Mouse (Mus musculus) stomach, embryonic 16.5 days (tissue): ENCODE measurements around the gene Dnajb12. TPM values are rescaled to one million over a fixed set of nuclear protein-coding genes. Genes with fewer than 3 reads are reported as not detected.
A peak's percentile ranks its signal among the peaks of the same experiment; 100 is the strongest.

ENCODE experiments used
- ATAC-seq: fragments of 200-750 bp; cut with Nextera tagmentation; 2 replicates; pipeline ENCODE4 v1.8.0; 2017; ENCODE audit warnings: moderate number of reproducible peaks, moderate TSS enrichment; ENCODE audit not compliant: insufficient read depth, low FRiP score
- H3K27ac ChIP-seq: fragments of 300-500 bp; sonication (generic); 2 replicates; pipeline ENCODE4 v1.5.1; 2014; ENCODE audit warnings: low read length
- H3K27me3 ChIP-seq: fragments of 300-500 bp; sonication (generic); 2 replicates; pipeline ENCODE4 v1.6.1; 2014; ENCODE audit warnings: low read length, control low read depth, mixed read lengths; ENCODE audit not compliant: control insufficient read depth, insufficient read depth
- H3K36me3 ChIP-seq: fragments of 300-500 bp; sonication (generic); 2 replicates; pipeline ENCODE4 v1.6.1; 2014; ENCODE audit warnings: low read length; ENCODE audit not compliant: control insufficient read depth, insufficient read depth
- H3K4me1 ChIP-seq: fragments of 300-500 bp; sonication (generic); 2 replicates; pipeline ENCODE4 v1.6.1; 2014; ENCODE audit warnings: low read length, control low read depth, mixed read lengths; ENCODE audit not compliant: control insufficient read depth, insufficient read depth
- H3K4me2 ChIP-seq: fragments of 300-500 bp; sonication (generic); 2 replicates; pipeline ENCODE4 v1.6.1; 2014; ENCODE audit warnings: low read depth, low read length, mixed read lengths
- H3K4me3 ChIP-seq: fragments of 300-500 bp; sonication (generic); replicated peaks from 2 replicates; pipeline ENCODE4 v1.5.1; 2014; ENCODE audit warnings: mild to moderate bottlenecking, low read length
- H3K9ac ChIP-seq: fragments of 300-500 bp; sonication (generic); 2 replicates; pipeline ENCODE4 v1.6.1; 2014; ENCODE audit warnings: low read length
- H3K9me3 ChIP-seq: fragments of 300-500 bp; sonication (generic); replicated peaks from 2 replicates; pipeline ENCODE4 v1.6.1; 2016; ENCODE audit warnings: low read length, control low read depth; ENCODE audit not compliant: control insufficient read depth
- WGBS: fragments of 180-500 bp; shearing (Covaris S2); extraction: QIAGEN DNeasy Blood & Tissue Kit; methylation state at CpG from one replicate; pipeline ENCODE4 v1.1.7; 2014; 5-methylcytosine and 5-hydroxymethylcytosine counted together
- polyA plus RNA-seq: library from polyadenylated mRNA; unstranded; fragments of >200 nt; fragmentation: Nextera tagmentation; extraction: Ambion mirVana; gene quantifications from 2 replicates; pipeline ENCODE4 v1.2.1, GENCODE M21; 2015

Dnajb12 gene
- polyA plus RNA-seq, 1 experiment from 2014 or later: 20.4 TPM

- H3K9ac ChIP-seq: no peak overlapping the region
- no peak overlapping the region for H3K4me2 ChIP-seq
- peaks cover 41% of the 10 kb centered on the region for H3K4me1 ChIP-seq
- WGBS: 92% methylated on average over 4 of the region's 4 CpGs
- H3K27ac ChIP-seq: no peak overlapping the region
- H3K9me3 ChIP-seq: no peaks in the 10 kb centered on the region
- no peaks in the 10 kb centered on the region for H3K27me3 ChIP-seq
- no peak overlapping the region for H3K4me3 ChIP-seq
- ATAC-seq: no peak
- H3K36me3 ChIP-seq: no peaks in the 10 kb centered on the region
Measured at GRCm38 (mm10) chr10:59918111-59918510, 38.8 kb downstream of the Dnajb12 start.

- ATAC-seq: no peak
- Histone ChIP-seq H3K4me2 (no peak overlapping the region), H3K4me1 (peaks cover 47% of the 10 kb centered on the region)
Measured at GRCm38 (mm10) chr10:59919494-59920181, 40.3 kb downstream of the Dnajb12 start.

GRCm38 (mm10) chr10:59920485-59920809, 41.1 kb downstream of the Dnajb12 start:
- H3K4me1 ChIP-seq: peaks cover 42% of the 10 kb centered on the region
- H3K27ac ChIP-seq: peak overlapping the region; percentile 82
- H3K9ac ChIP-seq: peak overlapping the region; percentile 68
- WGBS: 27% methylated on average over 7 of the region's 7 CpGs
- H3K4me3 ChIP-seq: peak overlapping the region; percentile 48
- H3K36me3 ChIP-seq: no peaks in the 10 kb centered on the region
- peak overlapping the region; percentile 85 for H3K4me2 ChIP-seq
- H3K9me3 ChIP-seq: no peaks in the 10 kb centered on the region
- no peak for ATAC-seq
- H3K27me3 ChIP-seq: no peaks in the 10 kb centered on the region

More at GRCm38 (mm10) chr10:59919494-59920181, 40.3 kb downstream of the Dnajb12 start:
- H3K27ac ChIP-seq: peak overlapping the region; percentile 82
- H3K4me3 ChIP-seq: no peak overlapping the region
- H3K27me3 ChIP-seq: no peaks in the 10 kb centered on the region
- no peaks in the 10 kb centered on the region for H3K9me3 ChIP-seq
- H3K9ac ChIP-seq: peak overlapping the region; percentile 32; the same call in 1 of the 2 replicates
- no peaks in the 10 kb centered on the region for H3K36me3 ChIP-seq
- WGBS: 36% methylated on average over 15 of the region's 15 CpGs

GRCm38 (mm10) chr10:59920810-59921681, 41.7 kb downstream of the Dnajb12 start:
- Histone ChIP-seq H3K27me3 (no peaks in the 10 kb centered on the region), H3K9me3 (no peaks in the 10 kb centered on the region), H3K4me3 (peak overlapping the region; percentile 48), H3K36me3 (no peaks in the 10 kb centered on the region), H3K9ac (peak overlapping the region; percentile 68), H3K4me1 (peaks cover 38% of the 10 kb centered on the region), H3K4me2 (peak overlapping the region; percentile 85), H3K27ac (peak overlapping the region; percentile 82)
- ATAC-seq: peak; percentile 66; the same call in 1 of the 2 replicates
- WGBS: 3% methylated on average over 33 of the region's 33 CpGs

- 84% methylated on average over 2 of the region's 2 CpGs for WGBS
- no peak overlapping the region for H3K4me3 ChIP-seq
- no peaks in the 10 kb centered on the region for H3K9me3 ChIP-seq
- no peak overlapping the region for H3K4me2 ChIP-seq
- H3K27me3 ChIP-seq: no peaks in the 10 kb centered on the region
- H3K27ac ChIP-seq: no peak overlapping the region
- peaks cover 33% of the 10 kb centered on the region for H3K4me1 ChIP-seq
- no peak for ATAC-seq
- no peaks in the 10 kb centered on the region for H3K36me3 ChIP-seq
- H3K9ac ChIP-seq: no peak overlapping the region
Measured at GRCm38 (mm10) chr10:59923493-59923892, 44.1 kb downstream of the Dnajb12 start.

- peak overlapping the region; percentile 36; the same call in 1 of the 2 replicates for H3K9ac ChIP-seq
- H3K36me3 ChIP-seq: no peaks in the 10 kb centered on the region
- no peaks in the 10 kb centered on the region for H3K27me3 ChIP-seq
- H3K27ac ChIP-seq: 0 out of 2 replicates have a peak overlapping the region, but pooled peaks have one; percentile 9
- no peaks in the 10 kb centered on the region for H3K9me3 ChIP-seq
- H3K4me3 ChIP-seq: no peak overlapping the region
- H3K4me1 ChIP-seq: peaks cover 30% of the 10 kb centered on the region
- WGBS: 32% methylated on average over 3 of the region's 3 CpGs
- ATAC-seq: no peak; the same call in 1 of the 2 replicates
- H3K4me2 ChIP-seq: no peak overlapping the region
Measured at GRCm38 (mm10) chr10:59924305-59924704, 44.9 kb downstream of the Dnajb12 start.

- no peak for ATAC-seq
- WGBS: 83% methylated on average over 7 of the region's 7 CpGs
- H3K4me2 ChIP-seq: no peak overlapping the region
- no peak overlapping the region for H3K27ac ChIP-seq
- H3K4me1 ChIP-seq: peaks cover 4% of the 10 kb centered on the region
- H3K4me3 ChIP-seq: no peak overlapping the region
- H3K9me3 ChIP-seq: no peaks in the 10 kb centered on the region
- no peaks in the 10 kb centered on the region for H3K36me3 ChIP-seq
- no peaks in the 10 kb centered on the region for H3K27me3 ChIP-seq
- no peak overlapping the region for H3K9ac ChIP-seq
Measured at GRCm38 (mm10) chr10:59929205-59929604, 49.8 kb downstream of the Dnajb12 start.

- Histone ChIP-seq H3K27ac (no peak overlapping the region), H3K36me3 (no peaks in the 10 kb centered on the region), H3K9ac (no peak overlapping the region), H3K4me2 (no peak overlapping the region), H3K4me3 (no peak overlapping the region), H3K27me3 (no peaks in the 10 kb centered on the region), H3K4me1 (no peaks in the 10 kb centered on the region), H3K9me3 (no peaks in the 10 kb centered on the region)
- ATAC-seq: peak; percentile 46; the same call in 1 of the 2 replicates
- 26% methylated on average over 10 of the region's 10 CpGs for WGBS
Measured at GRCm38 (mm10) chr10:59930996-59931395, 51.6 kb downstream of the Dnajb12 start.

- no peak overlapping the region for H3K27ac ChIP-seq
- WGBS: 69% methylated on average over 6 of the region's 6 CpGs
Measured at GRCm38 (mm10) chr10:59932521-59932920, 53.2 kb downstream of the Dnajb12 start.

More at GRCm38 (mm10) chr10:59932521-59932920, 53.2 kb downstream of the Dnajb12 start:
- no peaks in the 10 kb centered on the region for H3K4me1 ChIP-seq
- no peaks in the 10 kb centered on the region for H3K27me3 ChIP-seq
- H3K4me2 ChIP-seq: no peak overlapping the region
- no peaks in the 10 kb centered on the region for H3K36me3 ChIP-seq
- H3K9me3 ChIP-seq: no peaks in the 10 kb centered on the region
- H3K9ac ChIP-seq: no peak overlapping the region
- ATAC-seq: no peak
- H3K4me3 ChIP-seq: no peak overlapping the region
